In genomic region chr15:80886361-80887156, GRCm38 (mm10) we compare ENCODE assay signal across 25 mouse cellular contexts.
DNase-seq lines count a peak whose midpoint lies in the region; ATAC-seq and TF ChIP-seq lines count a peak whose summit lies in the region.
"Had no signal": no experiment of that assay in that cellular context is flagged by ENCODE, and none has a peak within 500 bp of the region (broad histone marks: within the 10 kb centered on the region; RNA-seq: fewer than 3 reads in every experiment).

No protein-coding gene starts in this region.

- TF ChIP-seq POLR2A in CH12.LX (IDR thresholded peaks at IDR 0.05; ENCODE audit: low read depth, low read length), result no peak

- no peak overlapping the region for H3K4me3 ChIP-seq in CH12.LX (replicated peaks in 1 of 3; ENCODE audit: low read depth in 2 of 3, low read length in 2 of 3, poor library complexity in 1 of 3)
- H3K4me3 ChIP-seq: erythroblast, embryonic 14.5 days; heart, embryonic 10.5 days; heart, embryonic 15.5 days; kidney, embryonic 15.5 days; liver, embryonic 12.5 days; megakaryocyte, embryonic 14.5 days; midbrain, embryonic 12.5 days; neural tube, embryonic 13.5 days had no signal

- no peak overlapping the region for H3K9ac ChIP-seq in CH12.LX (ENCODE audit: insufficient read depth, low read depth)
- H3K9ac ChIP-seq: forebrain, postnatal 0 days; heart, embryonic 15.5 days; kidney, embryonic 15.5 days; liver, embryonic 12.5 days; liver, postnatal 0 days; midbrain, embryonic 12.5 days; neural tube, embryonic 13.5 days had no signal

- H3K4me2 ChIP-seq in CH12.LX (ENCODE audit: insufficient read depth, low read depth, poor library complexity, severe bottlenecking), result no peak overlapping the region
- H3K4me2 ChIP-seq: heart, embryonic 15.5 days; kidney, embryonic 15.5 days; liver, embryonic 12.5 days; midbrain, embryonic 12.5 days; neural tube, embryonic 13.5 days had no signal

- H3K4me1 ChIP-seq in CH12.LX (ENCODE audit: control insufficient read depth in 1 of 2, insufficient read depth in 2 of 2), result peaks cover 4 to 18% of the 10 kb centered on the region in 2 experiments; a peak in 3 of 4 replicates
- H3K4me1 ChIP-seq: heart, embryonic 10.5 days; heart, embryonic 15.5 days; kidney, embryonic 15.5 days; liver, embryonic 12.5 days; midbrain, embryonic 12.5 days; neural tube, embryonic 13.5 days had no signal

- dilution Hi-C loops in CH12.LX (cut with MboI; ENCODE audit: extremely low pct_ligation_motif_present, extremely low pct_unique_long_range_greater_than_20kb, low sequenced_read_pairs), result no loop called here

- H3K27ac ChIP-seq in CH12.LX (ENCODE audit: insufficient read depth, low read depth), result no peak overlapping the region
- H3K27ac ChIP-seq: heart, embryonic 10.5 days; heart, embryonic 15.5 days; kidney, embryonic 15.5 days; liver, embryonic 12.5 days; midbrain, embryonic 12.5 days; neural tube, embryonic 13.5 days had no signal

- H3K9me3 ChIP-seq in CH12.LX (replicated peaks; ENCODE audit: low read length), result no peaks in the 10 kb centered on the region
- H3K9me3 ChIP-seq: heart, embryonic 10.5 days; heart, embryonic 15.5 days; kidney, embryonic 15.5 days; liver, embryonic 12.5 days; megakaryocyte, embryonic 14.5 days; midbrain, embryonic 12.5 days; neural tube, embryonic 13.5 days had no signal

- TF ChIP-seq RAD21 in CH12.LX (IDR thresholded peaks at IDR 0.05; ENCODE audit: low read depth, low read length), result no peak

- no peaks in the 10 kb centered on the region for H3K27me3 ChIP-seq in CH12.LX (replicated peaks)
- H3K27me3 ChIP-seq: heart, embryonic 15.5 days; kidney, embryonic 15.5 days; liver, embryonic 12.5 days; megakaryocyte, embryonic 14.5 days; midbrain, embryonic 12.5 days; neural tube, embryonic 13.5 days had no signal

- no peak for DNase-seq in cerebellum, postnatal 4 days (ENCODE audit: low spot score in 2 of 2)
- DNase-seq in CH12.LX (ENCODE audit: extremely low read depth), result peak; percentile 40
- DNase-seq in cerebellum, adult 18-20 months, result peak; percentile 48 to 57
- DNase-seq in cerebellum, postnatal 10 days, result peak; percentile 26 to 27
- DNase-seq in kidney, postnatal 36 days, result no peak
- no peak for DNase-seq in adrenal gland, adult 2 months
- no peak for DNase-seq in kidney, adult 9 months
- DNase-seq: adrenal gland, adult 8-10 months; forebrain, postnatal 0 days; kidney, postnatal 25 days; left cerebral cortex, postnatal 4 days; liver, postnatal 0 days; lung, postnatal 36 days; right cerebral cortex, postnatal 4 days; thymus, postnatal 14 days had no signal

- peak; percentile 57 for TF ChIP-seq EP300 in CH12.LX (IDR thresholded peaks at IDR 0.05; ENCODE audit: low read length)

- peak; percentile 36; the same call in 1 of the 2 replicates for ATAC-seq in cerebellum, adult (ENCODE audit: insufficient number of reproducible peaks, low FRiP score, low TSS enrichment)
- ATAC-seq: forebrain, postnatal 0 days; intestine, postnatal 0 days; liver, embryonic 12.5 days; liver, postnatal 0 days had no signal

- TF ChIP-seq CTCF in CH12.LX (conservative IDR thresholded peaks at IDR 0.05 in 1 of 2, IDR thresholded peaks at IDR 0.05 in 1 of 2; ENCODE audit: low read depth in 2 of 2, low read length in 2 of 2), result no peak

- no peaks in the 10 kb centered on the region for H3K79me2 ChIP-seq in CH12.LX (replicated peaks; ENCODE audit: control insufficient read depth, extremely low read depth, insufficient read depth, poor library complexity, severe bottlenecking)

- peaks cover 68 to 91% of the 10 kb centered on the region in 2 experiments for H3K36me3 ChIP-seq in CH12.LX (replicated peaks in 1 of 2; ENCODE audit: control insufficient read depth in 1 of 2, insufficient read depth in 1 of 2, low read length in 1 of 2)

- in situ Hi-C loops in CH12.LX (cut with MboI; ENCODE audit: low pct_ligation_motif_present, low pct_unique_long_range_greater_than_20kb, low sequenced_read_pairs), result no loop called here

TF ChIP-seq in CH12.LX, 34 proteins besides CTCF, POLR2A, EP300 and RAD21:
- peak; percentile 27; the same call in 1 of the 2 replicates for TF ChIP-seq JUND (conservative IDR thresholded peaks at IDR 0.05; ENCODE audit: low read depth, low read length)
- TF ChIP-seq ETS1 (conservative IDR thresholded peaks at IDR 0.05; ENCODE audit: low read depth, low read length), result 0 out of 2 replicates have a peak, but pooled peaks have one; percentile 22
- TF ChIP-seq UBTF (IDR thresholded peaks at IDR 0.05; ENCODE audit: low read depth, low read length), result no peak
- TF ChIP-seq USF1 (IDR thresholded peaks at IDR 0.05; ENCODE audit: low read depth, low read length), result no peak
- 0 out of 2 replicates have a peak, but pooled peaks have one; percentile 30 for TF ChIP-seq SIN3A (IDR thresholded peaks at IDR 0.05; ENCODE audit: low read length)
- TF ChIP-seq JUN (IDR thresholded peaks at IDR 0.05; ENCODE audit: insufficient read depth, low read depth, low read length), result peak; percentile 29; the same call in 1 of the 2 replicates
- TF ChIP-seq ZKSCAN1 (IDR thresholded peaks at IDR 0.05; ENCODE audit: borderline replicate concordance, low read depth, low read length), result no peak
- no peak for TF ChIP-seq NELFE (IDR thresholded peaks at IDR 0.05; ENCODE audit: low read depth, low read length)
- 0 out of 2 replicates have a peak, but pooled peaks have one; percentile 38 for TF ChIP-seq RCOR1 (conservative IDR thresholded peaks at IDR 0.05; ENCODE audit: low read depth, low read length)
- TF ChIP-seq NRF1 (IDR thresholded peaks at IDR 0.05; ENCODE audit: low read depth, low read length), result no peak
- TF ChIP-seq BHLHE40 (IDR thresholded peaks at IDR 0.05; ENCODE audit: low read depth, low read length), result peak; percentile 26; the same call in 1 of the 2 replicates
- 0 out of 2 replicates have a peak, but pooled peaks have one; percentile 10 for TF ChIP-seq IRF4 (IDR thresholded peaks at IDR 0.05; ENCODE audit: low read depth, low read length)
- no peak for TF ChIP-seq MAX (IDR thresholded peaks at IDR 0.05; ENCODE audit: low read length)
- no peak for TF ChIP-seq MAZ (IDR thresholded peaks at IDR 0.05; ENCODE audit: low read depth, low read length)

Comparison
In these comparisons a context has a peak if more than half of its experiments do, and no peak if none do; other contexts are left out.
1. DNase-seq: peak in CH12.LX (single experiment), cerebellum, adult 18-20 months (2 of 2) and cerebellum, postnatal 10 days (2 of 2); none in cerebellum, postnatal 4 days (0 of 2), kidney, postnatal 36 days (0 of 2), adrenal gland, adult 2 months (single experiment) and kidney, adult 9 months (single experiment).